Comparison of ENCODE assay signal across 8 mouse cellular contexts in genomic region chr10:128323516-128323915, GRCm38 (mm10). TPM values are rescaled to one million over a fixed set of nuclear protein-coding genes. Genes with fewer than 3 reads are reported as not detected.
DNase-seq lines count a peak whose midpoint lies in the region; ATAC-seq and TF ChIP-seq lines count a peak whose summit lies in the region.

No protein-coding gene starts in this region.

- no peaks in the 10 kb centered on the region for H3K27me3 ChIP-seq in intestine, embryonic 14.5 days (replicated peaks; ENCODE audit: control insufficient read depth, insufficient read depth, low read length)

- peak overlapping the region; percentile 98 for H3K27ac ChIP-seq in layer of hippocampus, adult 2 months
- no peak overlapping the region for H3K27ac ChIP-seq in cortical plate, adult 2 months (ENCODE audit: insufficient read depth, low read length)
- H3K27ac ChIP-seq in intestine, embryonic 14.5 days (ENCODE audit: low read depth) = peak overlapping the region; percentile 94; the same call in 1 of the 2 replicates

- no peaks in the 10 kb centered on the region for H3K9me3 ChIP-seq in intestine, embryonic 14.5 days (ENCODE audit: control insufficient read depth, low read length)

- WGBS in intestine, embryonic 14.5 days = 70% methylated on average over 8 of the region's 8 CpGs

- TF ChIP-seq CTCF in layer of hippocampus, adult 2 months (conservative IDR thresholded peaks at IDR 0.05) = no peak
- TF ChIP-seq CTCF in cortical plate, adult 2 months (IDR thresholded peaks at IDR 0.05; ENCODE audit: extremely low read depth, insufficient read depth, low read length) = no peak

- no peak for DNase-seq in layer of hippocampus, adult 2 months (ENCODE audit: low spot score in 2 of 2)
- DNase-seq in layer of hippocampus, adult 9-11 months = no peak
- DNase-seq in intestine, embryonic 14.5 days (ENCODE audit: low spot score) = no peak
- DNase-seq in naive thymus-derived CD4-positive, alpha-beta T cell, adult 2 months (ENCODE audit: low read depth) = peak; percentile 61
- DNase-seq in layer of hippocampus, postnatal 14 days (ENCODE audit: low spot score in 2 of 2) = no peak
- no peak for DNase-seq in cerebellum, postnatal 10 days
- no peak for DNase-seq in kidney, postnatal 14 days

- TF ChIP-seq POLR2A in cortical plate, adult 2 months (IDR thresholded peaks at IDR 0.05; ENCODE audit: extremely low read depth, insufficient read depth, low read length) = no peak

- peak overlapping the region; percentile 96 for H3K9ac ChIP-seq in intestine, embryonic 14.5 days (ENCODE audit: low read length)

- H3K4me3 ChIP-seq in layer of hippocampus, adult 2 months = peak overlapping the region; percentile 92
- H3K4me3 ChIP-seq in cortical plate, adult 2 months (ENCODE audit: insufficient read depth, low read length) = peak overlapping the region; percentile 82
- peak overlapping the region; percentile 80 for H3K4me3 ChIP-seq in intestine, embryonic 14.5 days (ENCODE audit: low read depth, low read length)

- no peak for ATAC-seq in intestine, embryonic 14.5 days (replicated peaks; ENCODE audit: low FRiP score, low TSS enrichment, low read depth)

- H3K4me2 ChIP-seq in intestine, embryonic 14.5 days (ENCODE audit: low read length) = peak overlapping the region; percentile 83

- peaks cover 6% of the 10 kb centered on the region for H3K4me1 ChIP-seq in cortical plate, adult 2 months (ENCODE audit: control insufficient read depth, insufficient read depth, low read length)
- peaks cover 16% of the 10 kb centered on the region for H3K4me1 ChIP-seq in intestine, embryonic 14.5 days (replicated peaks; ENCODE audit: control insufficient read depth, insufficient read depth, low read length)

- H3K36me3 ChIP-seq in intestine, embryonic 14.5 days (ENCODE audit: control insufficient read depth, insufficient read depth, low read length) = peaks cover 63% of the 10 kb centered on the region

RNA-seq across cellular contexts. Expression of gene Cnpy2, which starts 1.3 kb away (rescaled TPM):
- 10 to 100 TPM; 78.8 to 83.0 TPM for total RNA-seq in layer of hippocampus, adult 2 months (2021)
- 63.7 and 65.8 TPM in 2 replicates for polyA plus RNA-seq in cortical plate, adult 2 months (2012; rRNA removed)
- polyA plus RNA-seq in intestine, embryonic 14.5 days (2014; fragmentation: Nextera tagmentation; extraction: Ambion mirVana) = 308 and 317 TPM in 2 replicates
- 10 to 100 TPM; 76.5 to 80.3 TPM for total RNA-seq in layer of hippocampus, postnatal 14 days (2021)

RNA-seq across cellular contexts. Expression of gene Cs, which starts 14.0 kb away (rescaled TPM):
- total RNA-seq in layer of hippocampus, adult 2 months (2021) = 100 to 1,000 TPM; 226 to 235 TPM
- 224 and 233 TPM in 2 replicates for polyA plus RNA-seq in cortical plate, adult 2 months (2012; rRNA removed)
- 244 and 254 TPM in 2 replicates for polyA plus RNA-seq in intestine, embryonic 14.5 days (2014; fragmentation: Nextera tagmentation; extraction: Ambion mirVana)
- total RNA-seq in layer of hippocampus, postnatal 14 days (2021) = 100 to 1,000 TPM; 260 to 274 TPM

RNA-seq across cellular contexts. Expression of gene Pan2, which starts 20.4 kb away (rescaled TPM):
- 10 to 100 TPM; 14.7 to 16.4 TPM for total RNA-seq in layer of hippocampus, adult 2 months (2021)
- polyA plus RNA-seq in cortical plate, adult 2 months (2012; rRNA removed) = 22.8 and 24.6 TPM in 2 replicates
- polyA plus RNA-seq in intestine, embryonic 14.5 days (2014; fragmentation: Nextera tagmentation; extraction: Ambion mirVana) = 32.7 and 35.0 TPM in 2 replicates
- 10 to 100 TPM; 15.1 to 15.4 TPM for total RNA-seq in layer of hippocampus, postnatal 14 days (2021)

RNA-seq across cellular contexts. Expression of gene Il23a, which starts 25.0 kb away (rescaled TPM):
- under 1 TPM in 1 of 2 experiments, not detected in 1; 0.27 TPM for total RNA-seq in layer of hippocampus, adult 2 months (2021)
- polyA plus RNA-seq in cortical plate, adult 2 months (2012; rRNA removed) = 0.54 and 0.55 TPM in 2 replicates
- polyA plus RNA-seq in intestine, embryonic 14.5 days (2014; fragmentation: Nextera tagmentation; extraction: Ambion mirVana) = 0.77 TPM in 2 replicates
- 1 to 10 TPM; 2.4 to 3.2 TPM for total RNA-seq in layer of hippocampus, postnatal 14 days (2021)

RNA-seq across cellular contexts. Expression of gene Coq10a, which starts 45.3 kb away (rescaled TPM):
- 10 to 100 TPM; 48.6 to 49.2 TPM for total RNA-seq in layer of hippocampus, adult 2 months (2021)
- polyA plus RNA-seq in cortical plate, adult 2 months (2012; rRNA removed) = 101 and 103 TPM in 2 replicates
- polyA plus RNA-seq in intestine, embryonic 14.5 days (2014; fragmentation: Nextera tagmentation; extraction: Ambion mirVana) = 11.0 and 15.7 TPM in 2 replicates
- 10 to 100 TPM; 60.0 to 62.1 TPM for total RNA-seq in layer of hippocampus, postnatal 14 days (2021)
